Mouse (Mus musculus): ENCODE results near the gene Slc4a3.
A peak's percentile ranks its signal among the peaks of the same experiment; 100 is the strongest.

Slc4a3 gene

GRCm38 (mm10) chr1:75545965-75546956 is at the start of gene Slc4a3:
Slc4a3 (plus strand) TSS chr1:75546266.
- DNase-seq (ENCODE audit: low spot score), result peak; percentile 51

DNA sequence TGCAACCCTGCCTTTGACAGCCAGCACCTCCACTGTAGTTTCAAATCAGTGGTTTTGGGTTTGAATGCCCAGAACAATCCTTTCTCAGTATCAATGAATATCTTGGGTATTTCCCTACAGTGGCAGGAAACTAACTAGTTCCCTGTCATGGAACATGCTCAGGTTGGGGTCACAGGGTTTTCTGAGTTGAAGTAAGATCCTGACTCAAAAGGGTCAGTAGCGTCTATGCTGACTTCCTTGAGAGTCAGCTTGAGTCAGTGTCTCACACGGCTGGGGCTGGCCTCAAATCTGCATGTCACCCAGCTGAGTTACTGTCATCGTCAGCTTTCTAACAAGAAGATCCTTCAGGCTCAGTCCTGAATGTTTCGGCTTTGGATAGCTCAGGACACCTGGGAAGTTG is 47.2 kb upstream of the Slc4a3 start:
- DNase-seq (ENCODE audit: low spot score), result no peak

DNA sequence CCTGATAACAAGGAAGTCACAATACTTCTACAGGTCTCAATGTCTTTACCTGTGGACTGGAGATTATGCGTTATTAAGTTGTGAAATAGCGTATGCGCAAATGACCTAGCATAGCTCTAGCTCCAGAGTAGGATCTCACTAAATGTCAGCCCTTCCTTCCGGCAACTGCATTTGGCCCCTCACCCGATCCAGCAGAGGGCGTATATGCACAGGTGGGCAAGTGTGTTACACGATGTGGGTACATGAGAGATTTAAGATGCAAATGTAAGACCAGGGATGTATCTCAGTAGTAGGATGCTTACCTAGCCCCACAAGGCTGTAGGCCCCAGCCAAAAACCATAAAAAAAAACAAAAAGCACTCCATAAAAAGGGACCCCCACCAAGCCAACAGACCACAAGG is 46.6 kb upstream of the Slc4a3 start:
- DNase-seq (ENCODE audit: low spot score), result no peak

- DNase-seq (ENCODE audit: low spot score), result no peak
These were observed 44.2 kb upstream of the Slc4a3 start for GRCm38 (mm10) chr1:75501905-75502304.

- DNase-seq (ENCODE audit: low spot score), result no peak
These were observed 43.0 kb upstream of the Slc4a3 start for GRCm38 (mm10) chr1:75502945-75503650.

DNA sequence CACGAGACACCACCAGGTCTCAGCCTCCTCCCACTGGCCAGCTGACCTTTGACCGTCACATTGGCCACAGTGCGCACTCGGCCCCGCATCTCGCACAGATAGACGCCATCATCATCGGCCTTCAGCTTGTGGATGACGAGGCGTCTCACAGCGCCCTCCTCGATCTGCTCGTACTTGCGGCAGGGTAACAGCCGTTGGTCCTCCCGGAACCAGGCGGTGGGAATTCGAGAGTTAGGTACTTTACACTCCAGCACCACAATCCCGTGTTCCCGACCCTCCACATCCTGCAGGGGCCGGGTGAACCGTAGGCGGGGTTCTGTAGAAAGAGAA is 42.5 kb upstream of the Slc4a3 start:
- peak; percentile 78 for DNase-seq (ENCODE audit: low spot score)

DNA sequence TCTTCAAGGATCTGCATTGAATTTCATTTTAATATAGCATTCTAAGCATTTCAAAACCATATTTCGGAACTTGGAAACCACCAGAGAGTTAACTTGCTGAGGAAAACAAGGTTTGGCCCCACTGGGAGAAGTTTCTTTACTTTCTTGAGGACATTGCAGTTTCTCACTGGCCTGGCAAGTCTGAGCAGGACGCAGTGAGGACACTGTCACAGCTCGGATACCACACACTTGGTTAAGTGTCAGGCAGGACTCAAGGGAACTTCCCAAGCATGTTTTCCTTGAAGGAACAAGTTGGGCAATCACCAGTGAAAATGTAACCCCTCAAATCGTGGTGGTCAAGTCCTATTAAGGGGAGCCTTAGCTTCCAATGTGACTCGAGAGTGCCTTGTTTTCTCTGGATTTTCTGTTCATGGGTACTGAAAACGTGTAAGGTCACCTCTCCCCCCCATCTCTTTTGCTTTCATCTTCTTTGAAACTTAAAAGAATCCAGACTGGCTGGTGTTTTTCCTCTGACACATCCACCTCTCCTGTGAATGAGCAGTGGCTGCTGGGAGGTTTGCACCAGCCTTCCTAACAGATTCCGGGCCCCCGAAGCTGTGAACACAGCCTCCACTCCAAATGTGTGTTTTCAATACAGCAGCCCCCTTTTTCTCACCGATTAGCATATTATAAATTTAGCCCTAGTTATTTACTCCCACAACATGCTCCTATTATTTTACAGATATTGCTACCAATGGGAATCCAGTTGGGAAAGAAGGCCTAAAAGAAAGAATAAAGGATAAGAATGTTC is 41.6 kb upstream of the Slc4a3 start:
- DNase-seq (ENCODE audit: low spot score), result no peak

GRCm38 (mm10) chr1:75505159-75505955 is 40.7 kb upstream of the Slc4a3 start:
- peak; percentile 59 for DNase-seq (ENCODE audit: low spot score)

- DNase-seq (ENCODE audit: low spot score), result peak; percentile 95
These were observed 39.9 kb upstream of the Slc4a3 start, which contains the start of gene Obsl1 for GRCm38 (mm10) chr1:75505956-75506831. Obsl1 (minus strand) TSS chr1:75506452.

DNA sequence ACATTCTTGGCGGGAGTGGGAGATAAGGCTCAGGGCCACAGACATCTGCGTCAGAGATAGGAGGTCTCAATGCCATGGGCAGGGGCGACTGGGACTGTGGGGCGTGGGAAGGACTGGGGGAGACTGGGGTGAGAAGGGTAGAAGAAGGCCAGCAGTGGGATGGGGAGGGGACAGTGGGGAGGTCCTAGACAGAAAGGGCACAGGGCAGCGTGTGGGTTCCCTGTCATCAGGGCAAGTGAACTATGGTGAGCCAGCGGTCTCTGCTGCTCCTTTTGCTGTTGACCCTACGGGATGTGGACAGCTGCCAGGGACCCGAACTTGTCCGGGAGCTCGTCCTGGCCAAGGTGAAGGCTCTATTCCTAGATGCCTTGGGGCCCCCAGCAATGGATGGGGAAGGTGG is 39.1 kb upstream of the Slc4a3 start, which contains the start of gene Inha:
TSS of gene Inha (plus strand) at position 72 of the 400 bp plus-strand sequence.
- DNase-seq (ENCODE audit: low spot score), result no peak

GRCm38 (mm10) chr1:75509586-75509985 is 36.5 kb upstream of the Slc4a3 start:
- DNase-seq (ENCODE audit: low spot score), result no peak

DNA sequence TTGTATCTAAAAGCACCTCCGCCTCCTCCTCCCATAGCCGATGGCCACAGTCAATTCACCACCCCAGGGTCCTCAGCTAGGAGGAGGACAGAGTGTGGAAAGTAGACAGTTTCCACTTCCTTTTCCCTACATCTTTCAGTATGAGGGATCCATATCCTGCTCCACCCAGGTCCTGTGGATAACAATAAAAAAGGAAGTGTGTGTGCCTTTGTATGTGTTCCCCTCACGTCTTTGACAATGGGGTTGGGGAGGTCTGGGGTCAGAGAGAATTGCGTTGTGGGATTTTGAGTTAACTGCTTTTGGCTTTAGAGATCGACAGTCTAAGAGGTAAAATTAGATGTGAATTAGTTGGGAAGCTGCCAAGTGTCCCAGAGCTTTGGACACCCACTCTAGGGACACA is 35.9 kb upstream of the Slc4a3 start:
- DNase-seq (ENCODE audit: low spot score), result no peak

- DNase-seq (ENCODE audit: low spot score), result peak; percentile 87
These were observed 34.4 kb upstream of the Slc4a3 start for GRCm38 (mm10) chr1:75511437-75512210.

DNA sequence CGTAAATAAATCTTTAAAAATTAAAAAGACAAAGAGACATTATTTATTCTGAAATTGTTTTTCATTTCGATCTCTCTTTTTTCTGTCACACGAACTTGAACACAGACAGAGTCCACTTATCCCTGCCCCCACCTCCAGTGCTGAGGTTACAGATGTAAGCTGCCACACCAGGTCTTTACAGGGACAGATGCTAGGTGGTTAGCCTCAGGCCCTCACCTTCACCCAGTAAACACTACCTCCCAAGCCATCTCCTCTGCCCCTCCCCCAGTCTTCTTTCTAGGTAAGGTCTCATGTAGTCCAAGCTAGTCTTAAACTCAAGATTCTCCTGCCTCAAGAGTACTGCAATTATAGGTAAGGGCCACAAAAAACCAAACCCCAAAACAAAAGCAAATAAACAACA is 33.5 kb upstream of the Slc4a3 start:
- DNase-seq (ENCODE audit: low spot score), result no peak

DNA sequence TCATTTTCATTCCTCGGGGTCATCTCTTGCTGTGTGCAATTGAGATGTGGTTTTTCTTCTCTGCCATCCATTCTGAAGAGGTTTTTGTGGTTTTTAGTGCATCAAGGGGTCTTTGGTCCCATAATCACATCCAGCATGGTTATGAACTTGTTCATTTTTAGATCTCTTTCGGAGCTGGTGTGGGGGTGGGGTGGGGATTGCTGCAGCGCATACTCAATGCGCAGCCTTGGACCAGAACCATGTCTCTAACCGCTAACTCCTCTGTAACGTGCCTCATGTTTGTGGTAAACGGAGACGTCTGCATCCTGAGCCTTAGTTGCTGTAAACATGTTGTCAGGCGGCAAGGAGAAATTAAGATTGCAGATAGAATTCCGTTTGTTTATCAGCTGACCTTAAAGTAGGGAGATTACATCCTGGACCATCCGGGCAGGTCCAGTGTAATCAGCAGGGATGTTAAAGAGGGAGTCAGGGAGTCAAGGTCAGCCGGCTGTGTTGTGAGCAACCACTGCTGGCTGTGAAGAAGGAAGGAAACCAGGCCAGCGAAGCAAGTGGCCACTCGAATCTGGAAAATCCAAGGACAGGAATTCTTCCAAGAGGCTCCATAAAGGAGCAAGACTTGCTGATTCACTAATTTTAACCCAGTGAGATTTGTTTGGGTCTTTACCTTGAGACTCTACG is 29.2 kb upstream of the Slc4a3 start:
- peak; percentile 33 for DNase-seq (ENCODE audit: low spot score)

DNA sequence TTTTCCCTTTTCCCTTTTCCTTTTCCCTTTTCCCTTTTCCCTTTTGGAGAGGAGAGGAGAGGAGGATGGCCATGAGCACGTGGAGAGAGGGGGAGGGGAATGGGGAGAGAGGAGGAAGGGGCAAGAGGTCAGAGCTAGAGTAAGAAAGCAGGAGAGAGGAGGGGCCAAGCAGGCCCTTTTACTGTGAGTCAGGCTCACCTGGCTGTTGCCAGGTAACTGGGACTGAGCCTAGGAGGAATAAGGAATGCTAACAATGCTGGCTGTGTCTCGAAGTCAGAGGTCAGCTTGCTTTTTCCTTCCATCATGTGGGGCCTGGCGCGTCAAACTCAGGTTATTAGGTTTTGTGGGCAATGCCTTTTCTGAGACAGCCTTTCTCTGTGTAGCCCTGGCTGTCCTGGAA is 28.1 kb upstream of the Slc4a3 start:
- peak; percentile 85 for DNase-seq (ENCODE audit: low spot score)

GRCm38 (mm10) chr1:75518427-75518826 is 27.6 kb upstream of the Slc4a3 start:
- no peak for DNase-seq (ENCODE audit: low spot score)

GRCm38 (mm10) chr1:75519576-75519975 is 26.5 kb upstream of the Slc4a3 start:
- no peak for DNase-seq (ENCODE audit: low spot score)

All from yolk sac, embryonic 10.5 days (tissue).